Mouse (Mus musculus): ENCODE measurements at regions not wholly inside any gene's neighbourhood (a gene's known extent, or its start where the extent isn't known, plus 50 kb on each side); places are given as distances from the start of the nearest gene placed in this dataset.

GRCm38 (mm10) chr12:107159126-107159525, 329.3 kb upstream of the 3110018I06Rik start:
- TF ChIP-seq GATA1 (IDR thresholded peaks at IDR 0.05; ENCODE audit: borderline replicate concordance, low read length) (no peak), FLI1 (IDR thresholded peaks at IDR 0.05; ENCODE audit: low read length) (no peak)
